Mouse (Mus musculus) regulatory T cell (primary cell): Measurements from ENCODE around the gene Fgf2.

Experiments
- in situ Hi-C: fragments of 300-600 bp; cut with MboI, MseI; formaldehyde crosslinking; loops from one replicate; pipeline ENCODE4 v1.15.1; 2025; ENCODE audit warnings: high pct_unique_total_duplicates

Fgf2 gene

GRCm38 (mm10) chr3:37348221-37349165 lies at the start of gene Fgf2:
Gene Fgf2 (plus strand): TSS chr3:37348346.
- in situ Hi-C loops, result no loop called here

GRCm38 (mm10) chr3:37299470-37299869 lies 48.7 kb upstream of the Fgf2 start:
- in situ Hi-C loops, result no loop called here

- in situ Hi-C loops, result no loop called here
Observed at GRCm38 (mm10) chr3:37302685-37303084, 45.5 kb upstream of the Fgf2 start.

GRCm38 (mm10) chr3:37303392-37304139 lies 44.6 kb upstream of the Fgf2 start:
- in situ Hi-C loops, result no loop called here

- in situ Hi-C loops, result loop anchor here (5.0 kb wide), 1 partner anchor 40 kb away; no protein-coding TSS in a partner anchor
Observed at GRCm38 (mm10) chr3:37311897-37312369, 36.2 kb upstream of the Fgf2 start.

- in situ Hi-C loops, result loop anchor here (5.0 kb wide), 1 partner anchor 40 kb away; no protein-coding TSS in a partner anchor
Observed at GRCm38 (mm10) chr3:37312370-37312941, 35.7 kb upstream of the Fgf2 start, which contains the start of the genes Bbs12 and Cetn4. Gene Bbs12 (plus strand): TSS chr3:37312554. Gene Cetn4 (minus strand): TSS chr3:37312708.

- in situ Hi-C loops, result loop anchor here (5.0 kb wide), 1 partner anchor 41 kb away; no protein-coding TSS in a partner anchor
Observed at GRCm38 (mm10) chr3:37313371-37313770, 34.8 kb upstream of the Fgf2 start.

GRCm38 (mm10) chr3:37316233-37316632 lies 31.9 kb upstream of the Fgf2 start:
- in situ Hi-C loops, result no loop called here

GRCm38 (mm10) chr3:37324310-37324709 lies 23.8 kb upstream of the Fgf2 start:
- in situ Hi-C loops, result no loop called here

GRCm38 (mm10) chr3:37325317-37326112 lies 22.6 kb upstream of the Fgf2 start:
- in situ Hi-C loops, result no loop called here

GRCm38 (mm10) chr3:37326627-37327026 lies 21.5 kb upstream of the Fgf2 start:
- in situ Hi-C loops, result no loop called here

GRCm38 (mm10) chr3:37328489-37328888 lies 19.7 kb upstream of the Fgf2 start:
- in situ Hi-C loops, result no loop called here

GRCm38 (mm10) chr3:37329963-37330362 lies 18.2 kb upstream of the Fgf2 start:
- in situ Hi-C loops, result no loop called here

- in situ Hi-C loops, result no loop called here
Observed at GRCm38 (mm10) chr3:37331999-37332449, 16.1 kb upstream of the Fgf2 start.

GRCm38 (mm10) chr3:37334053-37334452 lies 14.1 kb upstream of the Fgf2 start:
- in situ Hi-C loops, result no loop called here

GRCm38 (mm10) chr3:37341110-37341509 lies 7.0 kb upstream of the Fgf2 start:
- in situ Hi-C loops, result no loop called here

- in situ Hi-C loops, result no loop called here
Observed at GRCm38 (mm10) chr3:37342811-37343210, 5.3 kb upstream of the Fgf2 start.

GRCm38 (mm10) chr3:37347671-37348070 lies 475 bp upstream of the Fgf2 start:
- in situ Hi-C loops, result no loop called here

GRCm38 (mm10) chr3:37349166-37349548 lies 1.0 kb downstream of the Fgf2 start:
- in situ Hi-C loops, result no loop called here

- in situ Hi-C loops, result no loop called here
Observed at GRCm38 (mm10) chr3:37350386-37350785, 2.2 kb downstream of the Fgf2 start.

- in situ Hi-C loops, result no loop called here
Observed at GRCm38 (mm10) chr3:37353951-37354481, 5.9 kb downstream of the Fgf2 start.
